Mouse (Mus musculus) limb, embryonic 11.5 days (tissue): ENCODE measurements around the gene C2cd2l. TPM values are rescaled to one million over a fixed set of nuclear protein-coding genes. Genes with fewer than 3 reads are reported as not detected.
"Not testable (repeated sequence)": the region's sequence is repeated elsewhere in the genome, so short reads cannot be mapped to it uniquely, and the experiment has no call there.

ENCODE experiments used
- ATAC-seq: fragments of 200-750 bp; cut with Nextera tagmentation; 2 replicates; pipeline ENCODE4 v1.8.0; 2017; ENCODE audit warnings: low read depth; ENCODE audit not compliant: insufficient number of reproducible peaks, low FRiP score, low TSS enrichment
- DNase-seq: peaks from one replicate; pipeline ENCODE4 v3.0.0-alpha.2; 2015; ENCODE audit warnings: low spot score
- H3K27ac ChIP-seq: fragments of 300-500 bp; sonication (generic); replicated peaks from 2 replicates; pipeline ENCODE4 v1.5.1; 2014; ENCODE audit warnings: low read depth, mild to moderate bottlenecking, low read length
- H3K27me3 ChIP-seq: fragments of 300-500 bp; sonication (generic); 2 replicates; pipeline ENCODE4 v1.6.1; 2014; ENCODE audit warnings: mild to moderate bottlenecking, low read length, mixed read lengths; ENCODE audit not compliant: control insufficient read depth, insufficient read depth
- H3K36me3 ChIP-seq: fragments of 300-500 bp; sonication (generic); 2 replicates; pipeline ENCODE4 v1.6.1; 2014; ENCODE audit warnings: mild to moderate bottlenecking, low read length, moderate library complexity, mixed read lengths; ENCODE audit not compliant: control insufficient read depth, insufficient read depth
- H3K4me1 ChIP-seq: fragments of 300-500 bp; sonication (generic); 2 replicates; pipeline ENCODE4 v1.6.1; 2014; ENCODE audit warnings: low read length, mixed read lengths; ENCODE audit not compliant: control insufficient read depth, insufficient read depth
- H3K4me2 ChIP-seq: fragments of 300-500 bp; sonication (generic); 2 replicates; pipeline ENCODE4 v1.6.1; 2014; ENCODE audit warnings: low read depth, mild to moderate bottlenecking, moderate library complexity; ENCODE audit not compliant: severe bottlenecking
- H3K4me3 ChIP-seq: fragments of 300-500 bp; sonication (generic); 2 replicates; pipeline ENCODE4 v1.5.1; 2014; ENCODE audit warnings: low read depth, low read length
- H3K9ac ChIP-seq: fragments of 300-500 bp; sonication (generic); 2 replicates; pipeline ENCODE4 v1.6.1; 2014; ENCODE audit warnings: mild to moderate bottlenecking, low read length
- H3K9me3 ChIP-seq: fragments of 300-500 bp; sonication (generic); 2 replicates; pipeline ENCODE4 v1.6.1; 2016; ENCODE audit warnings: low read length; ENCODE audit not compliant: control insufficient read depth
- WGBS: fragments of 180-500 bp; shearing (Covaris S2); extraction: QIAGEN DNeasy Blood & Tissue Kit; methylation state at CpG from one replicate; pipeline ENCODE4 v1.1.7; 2014; 5-methylcytosine and 5-hydroxymethylcytosine counted together
- polyA plus RNA-seq: library from polyadenylated mRNA; unstranded; fragments of >200 nt; fragmentation: Nextera tagmentation; extraction: Ambion mirVana; gene quantifications from 2 replicates; pipeline ENCODE4 v1.2.1, GENCODE M21; 2014

Gene C2cd2l
- polyA plus RNA-seq, 1 experiment from 2014 or later = 6.5 TPM

DNA sequence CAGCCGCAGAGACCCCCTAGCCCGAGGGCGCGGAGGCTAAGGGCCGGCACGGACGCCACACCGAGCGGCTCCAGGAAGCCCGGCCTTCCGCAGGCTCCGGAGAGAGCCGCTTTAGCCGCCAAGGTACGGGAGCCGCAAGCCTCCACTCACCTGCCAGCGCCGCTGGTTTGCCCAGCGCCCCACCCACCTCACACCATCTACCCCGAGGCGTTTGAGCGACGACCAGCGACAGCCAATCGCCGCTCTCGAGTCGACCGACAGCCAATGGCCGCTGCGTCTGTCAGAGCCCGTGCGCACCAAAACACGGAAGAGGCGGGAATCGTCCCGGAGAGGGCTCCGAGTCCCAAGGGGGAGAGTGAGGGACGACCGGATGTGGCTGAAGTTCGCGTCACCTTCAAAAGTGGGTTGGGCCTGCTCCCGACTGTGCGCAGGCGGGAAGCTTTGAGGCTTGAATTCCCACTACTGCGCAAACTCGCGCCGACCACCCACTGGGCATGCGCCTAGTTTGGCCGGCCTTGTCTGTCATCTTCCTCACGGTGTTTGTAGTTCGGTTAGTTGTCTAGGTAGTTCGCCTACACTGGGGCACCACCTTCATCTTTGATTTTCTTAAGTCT is 14.5 kb downstream of the C2cd2l start, which contains the start of gene Hinfp:
Hinfp (minus strand) TSS at position 206 of the 614 bp plus-strand sequence.
- ATAC-seq (peak; percentile 98), DNase-seq (peak; percentile 99)
- H3K9me3 ChIP-seq = no peaks in the 10 kb centered on the region
- 0 out of 2 replicates have a peak within 1 kb of the TSS, but pooled peaks have one; percentile 32 for H3K27ac ChIP-seq
- H3K4me1 ChIP-seq = peaks cover 2% of the 10 kb centered on the region; the same call in 1 of the 2 replicates
- peak within 1 kb of the TSS; percentile 79 for H3K4me2 ChIP-seq
- under 1% methylated on average over 50 of the region's 54 CpGs for WGBS
- H3K4me3 ChIP-seq = peak within 1 kb of the TSS; percentile 98
- H3K27me3 ChIP-seq = no peaks in the 10 kb centered on the region
- peaks cover 4% of the 10 kb centered on the region; the same call in 1 of the 2 replicates for H3K36me3 ChIP-seq
- peak within 1 kb of the TSS; percentile 79 for H3K9ac ChIP-seq

DNA sequence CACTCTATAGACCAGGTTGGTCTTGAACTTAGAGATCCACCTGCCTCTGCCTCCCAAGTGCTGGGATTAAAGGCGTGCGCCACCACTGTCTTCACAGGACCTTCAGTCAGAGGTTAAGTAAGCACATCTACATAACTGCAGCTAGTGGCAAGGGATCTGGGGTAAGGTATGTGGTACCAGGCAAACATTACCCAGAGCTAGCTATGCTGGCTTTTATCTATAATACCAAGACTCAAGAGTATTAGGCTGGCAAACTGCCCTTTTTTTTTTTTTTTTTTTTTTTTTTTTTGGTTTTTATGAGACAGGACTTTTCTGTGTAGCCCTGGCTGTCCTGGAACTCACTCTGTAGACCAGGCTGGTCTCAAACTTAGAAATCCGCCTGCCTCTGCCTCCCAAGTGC is 20.1 kb downstream of the C2cd2l start:
- not testable (repeated sequence) for H3K4me2 ChIP-seq, H3K4me1 ChIP-seq, ATAC-seq, H3K4me3 ChIP-seq, DNase-seq, H3K9me3 ChIP-seq, H3K27ac ChIP-seq, H3K9ac ChIP-seq, H3K27me3 ChIP-seq
- peaks cover 28% of the 10 kb centered on the region for H3K36me3 ChIP-seq
- 88% methylated on average over 3 of the region's 3 CpGs for WGBS

DNA sequence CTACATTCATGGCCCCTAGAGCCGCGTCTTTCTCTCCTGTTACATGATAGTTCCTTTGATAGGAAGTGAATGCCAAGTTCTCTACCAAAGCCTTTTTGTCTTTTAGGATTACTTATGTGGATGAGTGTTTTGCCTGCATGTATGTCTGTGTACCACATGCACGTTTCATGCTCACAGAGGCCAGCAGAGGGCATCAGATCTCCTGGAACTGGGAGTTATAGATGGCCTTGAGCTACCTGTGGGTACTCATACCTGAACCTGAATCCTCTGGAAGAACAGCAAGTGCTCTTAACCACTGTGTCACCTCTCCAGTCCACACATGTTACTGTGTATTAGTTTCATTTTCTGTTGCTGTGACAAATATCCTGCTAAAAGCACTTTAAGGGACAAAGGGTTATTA is 27.6 kb downstream of the C2cd2l start:
- no peak overlapping the region for H3K4me2 ChIP-seq
- H3K4me1 ChIP-seq = peaks cover 13% of the 10 kb centered on the region; the same call in 1 of the 2 replicates
- no peak for ATAC-seq
- no peak overlapping the region for H3K4me3 ChIP-seq
- no peak overlapping the region for H3K27ac ChIP-seq
- H3K9ac ChIP-seq = no peak overlapping the region
- peaks cover 15% of the 10 kb centered on the region for H3K27me3 ChIP-seq
- no peaks in the 10 kb centered on the region for H3K9me3 ChIP-seq
- DNase-seq = peak; percentile 54
- WGBS = 63% methylated on average over 3 of the region's 3 CpGs
- peaks cover 31% of the 10 kb centered on the region for H3K36me3 ChIP-seq

DNA sequence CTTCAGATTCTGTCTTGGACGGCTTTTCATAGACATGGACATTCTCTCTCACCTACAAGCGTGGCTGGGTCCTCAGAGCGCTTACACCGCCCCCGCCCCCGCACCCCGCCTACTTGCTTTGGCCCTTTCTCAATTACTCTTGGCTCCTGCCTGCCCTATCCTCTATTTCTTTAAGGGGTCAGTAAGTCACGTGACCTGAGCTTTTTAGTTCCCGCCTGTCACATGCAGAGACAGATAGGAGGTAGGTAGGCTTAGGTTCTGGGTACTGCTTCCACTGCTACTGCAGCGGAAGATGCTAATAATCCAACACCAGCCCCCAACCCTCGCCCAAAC is 31.2 kb downstream of the C2cd2l start:
- Histone ChIP-seq H3K27ac (no peak overlapping the region), H3K9me3 (no peaks in the 10 kb centered on the region), H3K4me2 (peak overlapping the region; percentile 99), H3K9ac (no peak overlapping the region), H3K4me3 (peak overlapping the region; percentile 82), H3K4me1 (peaks cover 18% of the 10 kb centered on the region; the same call in 1 of the 2 replicates), H3K27me3 (peaks cover 20% of the 10 kb centered on the region), H3K36me3 (peaks cover 16% of the 10 kb centered on the region)
- 7% methylated on average over 11 of the region's 11 CpGs for whole genome bisulfite sequencing
- DNase-seq (peak; percentile 23), ATAC-seq (no peak)

DNA sequence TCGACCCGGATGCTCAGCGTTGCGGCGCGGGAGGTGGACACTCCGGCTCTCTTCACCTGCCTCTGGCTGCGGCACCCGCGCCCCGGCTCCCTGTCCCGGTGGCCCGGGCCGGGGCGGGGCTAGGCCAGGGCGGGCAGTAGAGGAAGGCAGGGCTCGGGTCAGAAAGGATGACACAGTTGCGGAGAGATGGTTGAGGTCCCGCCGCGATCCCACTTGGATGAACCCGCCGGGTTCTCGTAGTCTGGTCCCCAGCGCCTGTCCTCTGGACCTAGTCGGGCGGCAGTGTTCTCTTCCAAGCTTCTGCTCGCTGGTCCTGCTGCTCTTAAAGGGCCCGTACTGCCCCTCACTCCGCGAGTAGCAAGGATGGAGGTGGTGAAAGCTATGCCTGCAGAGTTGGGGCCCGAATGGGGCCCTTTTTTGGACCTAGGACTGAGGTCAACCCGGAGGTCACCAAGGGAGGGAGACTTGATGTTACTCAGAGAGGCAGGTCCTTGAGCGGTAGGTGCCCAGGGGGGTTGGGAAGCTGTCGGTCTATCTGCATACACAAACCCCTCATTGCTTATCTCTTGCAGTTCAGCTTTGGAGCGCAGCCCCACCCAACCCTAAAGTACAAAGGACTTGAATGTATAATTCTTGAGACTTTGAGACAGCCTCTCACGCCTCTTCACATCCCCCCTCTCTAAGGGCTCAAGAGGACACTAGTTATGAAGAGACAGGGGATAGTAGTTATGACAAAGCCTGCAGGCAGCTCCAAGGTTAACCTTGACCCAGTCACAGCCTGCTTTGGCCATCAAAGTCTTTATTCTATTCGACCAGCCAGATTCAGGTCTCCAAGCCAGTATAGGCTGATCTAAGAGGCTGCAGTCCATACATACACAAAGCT is 31.8 kb downstream of the C2cd2l start, which contains the start of gene Abcg4:
Abcg4 (minus strand) TSS at position 540 of the 883 bp plus-strand sequence.
- no peak within 1 kb of the TSS for H3K27ac ChIP-seq
- H3K4me2 ChIP-seq = peak within 1 kb of the TSS; percentile 99
- H3K4me1 ChIP-seq = peaks cover 18% of the 10 kb centered on the region; the same call in 1 of the 2 replicates
- no peaks in the 10 kb centered on the region for H3K9me3 ChIP-seq
- peaks cover 13% of the 10 kb centered on the region for H3K36me3 ChIP-seq
- ATAC-seq (peak; percentile 60), DNase-seq (peak; percentile 59)
- WGBS = 2% methylated on average over 38 of the region's 38 CpGs
- H3K27me3 ChIP-seq = peaks cover 20% of the 10 kb centered on the region
- H3K4me3 ChIP-seq = peak within 1 kb of the TSS; percentile 82
- peak within 1 kb of the TSS; percentile 73 for H3K9ac ChIP-seq

DNA sequence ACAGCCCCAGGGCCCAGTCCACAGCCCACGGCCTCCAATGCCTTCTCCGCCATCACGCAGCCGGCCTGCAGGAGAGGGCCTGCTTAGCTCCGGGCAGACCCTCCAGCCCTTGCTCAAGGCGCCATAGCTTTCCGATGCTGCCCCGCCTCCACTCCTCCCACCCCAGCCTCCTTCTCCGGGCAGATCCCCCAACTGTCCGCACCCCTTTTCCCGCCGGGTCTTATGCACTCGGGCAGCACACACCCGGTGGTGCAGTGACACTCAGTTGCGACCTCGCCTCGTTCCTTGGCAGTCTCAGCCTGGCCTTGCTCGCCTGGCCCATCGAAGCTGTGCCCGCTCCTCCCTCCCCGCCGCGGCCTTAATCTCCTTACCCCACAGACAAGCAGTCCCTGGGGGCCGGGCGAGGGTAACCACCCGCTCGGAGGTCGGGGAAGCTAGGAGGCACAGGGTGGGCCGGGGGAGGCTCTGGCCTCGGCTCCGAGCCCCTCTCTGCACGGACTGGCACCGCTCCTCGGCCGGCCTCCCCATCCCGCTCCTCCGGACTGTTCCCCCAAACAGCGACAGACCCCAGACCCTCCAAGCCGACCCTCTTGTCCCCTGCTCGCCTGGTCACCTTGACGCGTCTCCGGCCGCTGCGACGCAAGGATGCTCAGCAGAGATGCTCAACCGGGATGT is 32.5 kb downstream of the C2cd2l start:
- DNase-seq (peak; percentile 69), ATAC-seq (peak; percentile 60)
- Histone ChIP-seq H3K4me1 (peaks cover 18% of the 10 kb centered on the region; the same call in 1 of the 2 replicates), H3K27me3 (peaks cover 20% of the 10 kb centered on the region), H3K9me3 (no peaks in the 10 kb centered on the region), H3K4me2 (peak overlapping the region; percentile 99), H3K4me3 (peak overlapping the region; percentile 82), H3K36me3 (peaks cover 10% of the 10 kb centered on the region), H3K27ac (no peak overlapping the region), H3K9ac (peak overlapping the region; percentile 73)
- under 1% methylated on average over 46 of the region's 47 CpGs for WGBS

DNA sequence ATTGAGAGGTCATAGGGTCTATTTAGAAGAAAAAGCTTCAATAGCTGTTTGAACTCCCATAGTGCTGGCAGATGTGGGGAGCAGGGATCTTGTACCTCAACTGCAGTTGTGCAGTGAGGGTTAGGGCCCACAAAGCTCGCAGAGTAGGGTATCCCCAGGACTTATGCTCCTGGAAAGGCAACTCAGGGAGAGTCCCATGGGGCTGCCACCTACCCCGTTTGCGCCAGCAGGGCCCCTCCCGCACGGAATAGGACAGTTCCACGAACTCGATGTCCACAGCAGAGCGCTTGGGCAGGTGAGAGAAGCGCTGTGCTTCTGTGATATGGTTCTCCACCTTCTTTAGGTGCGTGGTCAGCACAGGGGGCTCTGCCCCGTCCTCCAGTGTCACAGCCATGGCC is 33.1 kb downstream of the C2cd2l start:
- Histone ChIP-seq H3K27ac (no peak overlapping the region), H3K4me3 (peak overlapping the region; percentile 82), H3K4me1 (peaks cover 18% of the 10 kb centered on the region; the same call in 1 of the 2 replicates), H3K36me3 (peaks cover 8% of the 10 kb centered on the region), H3K9me3 (no peaks in the 10 kb centered on the region), H3K27me3 (peaks cover 20% of the 10 kb centered on the region), H3K4me2 (peak overlapping the region; percentile 99), H3K9ac (peak overlapping the region; percentile 73)
- 4% methylated on average over 11 of the region's 11 CpGs for WGBS
- ATAC-seq = 0 out of 2 replicates have a peak, but pooled peaks have one; percentile 3
- DNase-seq = no peak
